Mouse (Mus musculus) liver, adult 2 months (tissue): Measurements from ENCODE around the gene Dnmbp.

Experiments
- CTCF ChIP-seq: fragments of 200-500 bp; IDR thresholded peaks from 2 replicates; pipeline ENCODE4 v1.5.1; 2011; ENCODE audit warnings: low read depth, low read length, control low read depth
- POLR2A ChIP-seq: fragments of 200-500 bp; IDR thresholded peaks from 2 replicates; pipeline ENCODE4 v1.6.1; 2011; ENCODE audit warnings: low read length, control low read depth; ENCODE audit not compliant: insufficient read depth; ENCODE audit errors: extremely low read depth

- TF ChIP-seq POLR2A (no peak), CTCF (no peak)
Measured at GRCm38 (mm10) chr19:43875996-43876395, 64.0 kb downstream of the Dnmbp start.
